Mouse (Mus musculus) brain, embryonic 14.5 days (tissue): ENCODE results near the gene Ramp2.

Experiments
- CTCF ChIP-seq: fragments of 200-500 bp; IDR thresholded peaks from 2 replicates; pipeline ENCODE4 v1.5.1; 2012; ENCODE audit warnings: inconsistent platforms, mild to moderate bottlenecking, moderate library complexity, borderline replicate concordance; ENCODE audit not compliant: insufficient read depth, insufficient read length; ENCODE audit errors: extremely low read depth
- POLR2A ChIP-seq: fragments of 200-500 bp; IDR thresholded peaks from 2 replicates; pipeline ENCODE4 v1.6.1; 2012; ENCODE audit warnings: mild to moderate bottlenecking, inconsistent platforms, borderline replicate concordance; ENCODE audit not compliant: poor library complexity, insufficient read depth, insufficient read length, severe bottlenecking; ENCODE audit errors: extremely low read depth

DNA sequence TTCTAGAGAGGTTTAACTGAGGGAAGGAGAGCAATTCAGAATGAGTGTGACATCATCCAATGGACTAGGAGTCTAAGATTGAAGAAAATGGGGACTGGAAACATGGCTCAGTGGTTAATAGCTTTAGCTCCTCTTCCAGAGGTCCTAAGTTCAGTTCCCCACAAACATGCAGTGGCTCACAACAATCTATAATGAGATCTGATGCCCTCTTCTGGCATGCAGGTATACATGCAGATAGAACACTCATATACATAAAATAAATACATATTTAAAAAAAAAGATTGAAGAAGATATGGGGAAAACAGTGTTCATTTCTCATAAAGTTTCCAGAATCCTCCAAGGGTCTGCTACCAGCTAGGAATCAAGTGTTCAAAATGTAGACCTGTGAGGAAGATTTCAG, 10.4 kb upstream of the Ramp2 start:
- no peak for TF ChIP-seq CTCF
- no peak for TF ChIP-seq POLR2A
